Mouse (Mus musculus): ENCODE measurements around the gene Nudt19.
A peak's percentile ranks its signal among the peaks of the same experiment; 100 is the strongest.
"Not testable (repeated sequence)": the region's sequence is repeated elsewhere in the genome, so short reads cannot be mapped to it uniquely, and the experiment has no call there.

The Nudt19 gene

DNA sequence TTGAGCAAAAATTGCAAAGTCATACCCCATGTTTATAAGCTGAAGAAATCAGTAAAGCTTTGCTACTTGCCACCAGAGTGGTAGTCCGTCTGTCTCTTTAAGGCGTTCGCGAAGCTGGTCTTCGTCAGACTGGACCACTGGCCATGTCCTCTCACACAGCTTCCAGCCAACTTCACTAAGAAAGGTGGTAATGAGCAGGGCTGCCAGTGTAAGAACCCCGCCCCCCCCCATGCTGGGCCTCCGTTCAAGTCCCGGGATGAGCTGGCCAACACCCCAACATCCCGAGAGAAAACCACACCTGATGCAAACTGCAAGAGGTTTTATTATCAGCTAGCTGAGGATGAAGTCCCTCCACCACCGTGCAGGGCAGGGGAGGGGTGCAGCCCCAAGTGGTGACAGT, 8.8 kb upstream of the Nudt19 start:
- not testable (repeated sequence) for DNase-seq

DNA sequence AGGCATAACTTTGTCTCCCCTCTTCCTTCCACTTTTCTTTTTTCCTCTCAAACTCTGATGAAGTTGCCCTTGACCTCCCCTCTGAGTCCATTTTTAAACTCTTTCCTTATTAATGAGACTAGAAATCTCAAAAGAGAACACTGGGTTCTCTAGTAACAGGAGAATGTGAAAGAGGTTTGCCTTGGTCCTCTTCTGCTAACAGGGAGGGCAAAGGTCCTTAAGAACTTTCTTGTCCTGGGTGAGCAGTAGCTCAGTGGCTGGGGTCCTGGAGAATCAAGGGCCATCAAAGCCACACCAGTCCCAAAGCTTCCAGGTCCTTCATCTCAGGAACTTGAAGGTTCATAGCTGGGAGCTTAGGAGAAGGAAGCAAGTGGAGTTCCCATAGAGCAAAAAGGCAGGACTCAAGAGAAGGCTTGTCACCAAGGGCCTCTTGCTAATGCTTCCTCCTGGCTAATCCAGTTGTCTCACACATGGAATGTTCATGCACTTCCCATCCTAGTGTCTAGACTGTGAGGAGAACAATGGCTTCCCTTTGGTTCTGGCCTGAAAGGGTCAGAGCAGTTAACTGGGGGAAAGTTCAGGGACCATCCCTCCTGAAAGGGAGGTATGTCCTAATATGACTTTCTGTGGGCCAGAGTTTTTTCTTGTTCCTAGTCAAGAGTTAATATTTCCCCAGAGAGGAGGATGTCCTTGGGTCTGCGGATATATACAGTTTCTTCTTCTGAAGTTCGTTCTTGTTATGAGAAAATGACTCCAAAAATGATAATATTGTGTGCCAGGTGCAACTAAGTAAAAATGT, 8.2 kb upstream of the Nudt19 start:
- no peak for DNase-seq

DNA sequence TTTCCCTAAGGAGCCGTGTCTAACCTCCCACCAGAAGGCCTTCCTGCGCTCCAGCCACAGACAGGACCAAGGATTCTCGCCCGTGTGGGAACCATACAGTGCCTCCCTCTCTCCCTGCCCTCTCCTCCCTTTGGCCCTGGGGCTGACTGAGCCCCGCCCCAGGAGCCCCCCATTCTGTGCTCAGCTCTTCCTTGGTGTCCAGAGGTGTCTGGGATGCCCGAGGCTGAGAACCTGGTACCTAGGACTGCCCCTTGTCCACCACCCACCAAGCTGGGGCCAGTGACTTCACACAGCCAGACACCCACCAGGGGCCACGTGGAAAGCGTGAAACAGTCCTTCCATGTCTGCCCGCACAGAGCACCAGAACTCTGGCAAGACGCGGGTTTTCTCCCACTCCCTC, 7.0 kb upstream of the Nudt19 start:
- no peak for DNase-seq

DNA sequence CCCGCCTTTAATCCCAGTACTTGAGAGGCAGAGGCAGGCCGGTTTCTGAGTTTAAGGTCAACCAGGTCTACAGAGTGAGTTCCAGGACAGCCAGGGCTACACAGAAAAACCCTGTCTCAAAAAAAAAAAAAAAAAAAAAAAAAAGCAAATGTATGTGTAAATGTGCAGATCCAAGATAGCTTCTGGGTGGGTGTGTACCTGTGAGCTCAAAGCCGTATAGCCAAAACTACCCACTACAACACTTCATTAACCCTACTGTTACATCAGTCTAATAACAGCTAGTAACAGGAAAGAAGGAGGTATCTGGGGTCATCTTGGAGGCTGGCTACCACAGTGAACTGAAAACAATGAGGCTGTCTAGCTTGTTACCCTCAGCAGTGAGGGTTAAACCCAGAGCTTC, 3.7 kb upstream of the Nudt19 start:
- DNase-seq: no peak

DNA sequence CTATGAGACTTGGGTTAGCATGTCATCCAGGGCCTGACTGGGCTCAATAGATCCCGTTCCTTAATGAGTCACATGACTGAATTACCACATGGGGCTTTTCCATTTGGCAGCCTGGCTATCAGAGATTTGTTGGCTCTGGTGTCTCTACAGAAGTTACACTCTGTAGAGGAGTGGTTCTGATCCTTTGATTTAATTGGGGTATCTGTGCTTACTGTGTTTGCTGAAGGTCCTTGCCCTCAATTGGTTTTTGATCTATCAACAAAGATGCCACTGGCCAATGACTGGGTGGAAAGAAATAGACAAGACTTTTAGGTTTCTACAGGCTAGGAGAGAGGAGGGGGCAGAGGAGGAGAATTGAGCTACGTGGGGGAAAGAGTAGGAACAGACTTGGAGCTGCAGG, 2.6 kb upstream of the Nudt19 start:
- DNase-seq: no peak

DNA sequence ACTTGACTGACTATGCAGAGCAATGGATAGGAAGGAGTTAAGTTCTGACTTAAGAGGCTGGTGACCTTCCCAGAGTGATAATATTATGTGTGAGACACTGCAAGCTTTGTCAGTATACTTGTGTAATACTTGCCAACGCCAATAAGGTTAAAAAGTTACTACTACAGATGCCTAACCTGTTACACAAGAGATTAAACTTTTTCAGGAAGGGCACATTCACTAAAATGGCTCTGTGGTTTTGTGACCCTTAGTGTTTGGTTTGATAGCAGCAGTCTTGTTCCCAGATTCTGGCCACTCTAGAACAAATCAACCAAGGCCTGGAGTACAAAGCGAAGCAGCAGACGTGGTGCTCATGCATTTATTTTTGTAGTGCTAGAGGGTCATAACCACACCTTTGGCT, 1.5 kb upstream of the Nudt19 start:
- DNase-seq: no peak

DNA sequence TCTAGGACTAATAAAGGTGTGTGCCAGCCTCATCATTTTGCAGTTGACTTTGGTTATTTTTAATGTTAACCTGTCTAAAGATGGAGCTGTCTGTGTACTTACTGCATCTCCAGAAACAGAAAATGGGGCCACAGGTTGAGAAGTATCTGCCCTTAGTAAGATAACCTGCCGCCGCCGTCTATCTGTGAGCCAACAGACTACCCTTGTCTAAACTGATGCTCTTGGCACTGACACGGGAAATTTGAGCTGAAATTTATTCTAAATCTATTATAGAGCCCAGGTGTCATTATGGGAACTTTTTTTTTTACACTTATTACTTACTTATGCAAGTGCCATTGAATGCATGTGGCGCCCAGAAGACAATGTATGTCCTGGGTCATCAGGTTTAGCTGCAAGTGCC, 801 bp upstream of the Nudt19 start:
- no peak for DNase-seq

DNA sequence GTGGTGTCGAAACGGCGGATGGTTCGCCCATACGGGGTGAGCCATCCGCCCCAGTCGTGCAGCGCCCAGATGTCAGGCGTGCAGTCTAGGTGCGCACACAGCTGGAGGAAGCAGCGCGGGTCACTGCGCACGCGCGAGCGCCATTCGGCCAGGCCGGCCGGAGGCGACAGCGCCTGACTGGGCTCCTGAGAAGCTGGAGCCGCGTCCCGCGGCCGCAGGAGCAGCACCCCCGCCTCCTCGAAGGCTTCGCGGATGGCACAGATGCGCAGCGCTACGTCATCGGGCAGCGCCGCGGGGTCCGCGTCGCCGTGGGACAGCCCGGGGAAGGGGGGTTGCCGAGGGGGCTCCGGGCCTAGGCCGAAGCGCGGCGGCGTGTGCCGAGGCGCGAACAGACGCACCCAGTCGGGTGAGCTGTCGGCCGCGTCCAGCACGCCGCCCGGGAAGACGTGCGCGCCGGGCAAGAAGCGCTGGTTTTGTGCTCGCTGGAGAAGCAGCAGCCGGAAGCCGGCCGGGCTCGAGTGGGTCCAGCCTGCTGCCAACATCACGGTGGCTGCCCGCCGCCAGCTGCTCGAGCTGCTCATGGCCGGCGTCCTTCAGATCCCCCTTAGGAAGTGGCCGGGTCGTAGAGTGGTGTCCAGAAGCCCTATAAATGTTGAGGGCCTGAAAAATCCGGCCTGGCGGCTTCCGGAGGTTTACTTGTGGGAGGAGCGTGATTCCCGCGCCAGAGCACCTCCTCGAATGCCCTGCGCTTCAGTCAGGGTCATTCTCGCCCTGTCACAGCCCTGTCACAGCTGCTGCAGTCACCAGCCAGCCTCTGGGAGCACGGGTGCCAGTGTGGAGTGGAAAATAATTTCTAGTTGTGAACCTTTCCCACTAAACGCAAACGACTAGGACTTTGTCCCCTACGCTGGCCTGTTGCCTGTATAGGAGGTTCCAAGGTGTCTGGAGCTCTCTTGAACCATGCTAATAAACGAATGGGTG, 590 bp downstream of the Nudt19 start:
- DNase-seq: peak; percentile 91

DNA sequence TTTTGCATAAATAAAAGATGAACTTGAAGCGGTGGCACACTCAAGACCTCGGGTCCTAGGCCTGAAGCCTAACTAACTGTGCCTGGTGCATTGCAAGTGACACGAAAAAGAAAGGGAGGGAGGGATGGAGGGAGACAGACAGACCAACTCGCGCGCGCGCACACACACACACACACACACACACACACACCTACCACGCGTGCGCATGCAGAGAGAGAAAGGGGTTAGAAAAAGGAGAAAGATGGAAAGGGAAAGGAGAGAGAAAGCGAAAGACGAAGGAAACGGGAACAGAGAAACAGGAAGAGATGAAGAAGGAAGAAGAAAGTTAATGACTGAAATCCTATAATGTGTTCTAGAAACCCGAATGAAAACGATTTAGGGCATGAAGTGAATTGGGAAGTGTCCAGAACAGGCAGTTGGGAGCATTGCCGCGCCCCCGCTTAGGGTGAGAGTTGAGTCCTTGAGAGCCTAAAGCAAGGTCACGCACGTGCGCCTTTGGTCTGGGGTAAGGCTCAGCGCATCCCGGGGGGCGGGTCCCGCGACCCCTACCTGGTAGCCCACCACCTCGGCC, 1.4 kb downstream of the Nudt19 start:
- peak; percentile 56 for DNase-seq

DNA sequence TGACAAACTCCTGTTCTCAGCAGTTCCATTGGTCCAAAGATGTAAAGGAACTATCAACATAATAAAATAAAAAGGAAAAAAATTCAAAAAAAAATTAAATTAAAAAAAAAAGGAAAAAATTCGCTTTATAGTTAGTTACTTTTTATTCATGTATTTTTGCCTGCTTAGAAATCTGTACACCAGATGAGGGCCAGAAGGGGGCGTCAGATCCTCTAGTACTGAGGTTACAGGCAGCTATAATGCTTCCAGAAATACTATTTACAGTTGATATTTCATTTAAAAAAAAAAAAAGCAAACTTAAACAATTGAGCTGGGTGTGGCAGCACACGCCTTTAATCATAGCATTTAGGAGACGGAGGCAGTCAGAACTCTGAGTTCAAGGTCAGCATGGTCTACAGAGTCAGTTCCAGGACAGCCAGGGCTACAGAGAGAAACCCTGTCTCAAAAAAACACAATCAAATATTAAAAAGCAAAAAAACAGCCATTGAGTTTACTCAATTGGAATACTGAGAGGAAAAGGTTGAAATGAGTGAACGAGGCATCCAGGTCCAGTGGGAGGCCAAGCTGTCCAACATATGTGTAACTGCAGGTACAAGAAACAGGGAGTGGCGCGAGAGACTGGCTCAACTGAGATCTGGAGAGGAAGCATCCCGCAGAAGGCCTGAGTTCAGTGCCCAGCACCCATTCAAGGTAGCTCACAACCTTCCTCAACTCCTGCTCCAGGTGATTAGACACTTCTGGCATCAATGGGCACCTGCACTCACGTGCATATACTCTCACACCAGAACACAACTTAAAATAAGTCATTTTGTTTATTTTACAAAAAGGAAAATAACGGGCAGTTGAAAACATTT, 2.1 kb downstream of the Nudt19 start:
- peak; percentile 76 for DNase-seq

DNA sequence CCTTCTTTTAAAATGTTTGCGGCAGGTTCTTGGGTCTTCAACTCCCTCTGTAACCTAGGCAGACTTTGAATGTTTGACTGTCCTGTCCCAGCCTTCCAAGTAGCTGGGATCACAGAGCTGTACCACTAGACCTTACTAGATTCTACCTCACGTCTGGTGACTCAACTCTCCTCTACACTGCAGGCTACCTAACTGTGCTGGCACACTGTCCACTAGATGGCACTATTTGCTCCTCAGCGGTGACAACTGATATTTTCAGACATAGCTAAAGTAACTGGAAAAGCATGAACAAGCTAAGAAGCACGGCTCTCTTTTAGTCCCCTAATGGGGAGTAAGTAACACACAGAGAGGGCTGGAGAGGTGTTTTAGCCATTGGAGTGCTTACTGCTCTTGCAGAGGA, 10.2 kb downstream of the Nudt19 start:
- DNase-seq: peak; percentile 70

DNA sequence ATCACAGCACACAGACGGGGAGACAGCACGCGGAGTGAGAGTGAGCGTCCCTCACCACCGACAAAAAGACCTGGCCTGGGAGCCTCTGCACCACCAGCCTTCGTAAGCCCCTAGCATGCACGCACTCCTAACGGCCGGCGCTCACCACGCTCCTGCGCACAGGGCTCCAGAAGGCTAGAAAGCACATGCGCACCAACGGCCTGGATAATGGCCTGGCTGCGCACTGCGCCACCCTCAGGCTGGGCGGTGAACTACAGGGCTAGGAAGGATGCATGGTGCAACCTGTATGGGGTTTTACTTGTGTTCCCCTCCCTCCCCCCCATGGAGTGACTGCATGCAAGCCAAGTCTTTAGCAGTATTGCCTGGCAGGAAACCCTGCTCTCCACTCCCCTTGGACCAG, 18.5 kb downstream of the Nudt19 start, which contains the start of gene Tdrd12:
Gene Tdrd12, minus strand, starts transcription at position 184 of the 400 bp plus-strand sequence.
- DNase-seq: peak; percentile 32

DNA sequence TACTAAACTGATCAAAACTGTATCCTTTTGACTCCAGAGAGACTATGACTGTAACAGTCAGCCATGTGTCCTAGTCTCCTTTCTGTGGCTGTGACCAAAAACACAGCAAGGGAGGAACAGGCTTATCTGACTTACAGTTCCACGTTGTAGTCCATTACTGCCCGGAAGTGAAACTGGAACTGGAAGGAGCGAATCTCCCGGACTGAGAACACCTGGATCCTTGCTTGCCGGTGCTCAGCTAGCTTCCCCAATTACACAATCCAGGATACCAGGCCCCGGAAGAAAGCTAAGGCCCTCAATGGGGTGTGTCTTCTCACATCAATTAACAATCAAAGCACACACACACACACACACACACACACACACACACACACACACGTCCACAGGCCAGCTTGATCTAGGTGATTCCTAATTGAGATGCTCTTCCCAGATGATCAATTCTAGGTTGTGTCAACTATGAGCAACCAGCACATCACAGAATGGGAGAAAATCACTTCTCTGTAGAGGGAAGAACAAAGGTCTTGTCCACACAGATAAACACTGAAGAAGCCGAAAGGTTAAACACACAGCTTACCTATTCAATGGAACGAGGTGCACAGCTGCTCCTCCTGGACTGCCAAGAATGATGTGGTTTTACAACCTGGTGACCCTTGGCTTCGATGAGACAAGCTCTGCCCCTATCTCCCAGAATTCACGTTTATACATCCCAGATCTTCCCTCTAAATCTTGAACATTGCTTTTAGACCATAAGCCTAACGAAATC, 20.2 kb downstream of the Nudt19 start:
- no peak for DNase-seq

DNA sequence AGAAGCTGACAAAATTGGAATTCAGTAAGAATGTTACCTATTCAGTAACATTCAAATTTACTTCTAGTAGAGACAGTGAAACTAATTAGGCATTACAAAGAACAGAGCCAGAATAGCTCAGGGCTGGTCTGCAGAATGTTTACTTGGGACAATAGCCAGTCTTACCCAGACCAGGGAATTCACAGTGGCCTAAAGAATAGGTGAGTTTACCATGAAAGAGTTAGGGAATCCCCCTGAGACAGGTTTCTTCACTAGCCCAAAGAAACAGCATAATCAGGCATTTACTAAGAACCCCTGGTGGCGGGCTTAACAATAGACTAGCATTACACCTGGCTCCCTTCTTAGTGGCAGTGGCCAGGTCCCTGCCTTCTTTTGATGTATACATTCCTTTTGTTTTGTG, 25.6 kb downstream of the Nudt19 start:
- not testable (repeated sequence) for DNase-seq

DNA sequence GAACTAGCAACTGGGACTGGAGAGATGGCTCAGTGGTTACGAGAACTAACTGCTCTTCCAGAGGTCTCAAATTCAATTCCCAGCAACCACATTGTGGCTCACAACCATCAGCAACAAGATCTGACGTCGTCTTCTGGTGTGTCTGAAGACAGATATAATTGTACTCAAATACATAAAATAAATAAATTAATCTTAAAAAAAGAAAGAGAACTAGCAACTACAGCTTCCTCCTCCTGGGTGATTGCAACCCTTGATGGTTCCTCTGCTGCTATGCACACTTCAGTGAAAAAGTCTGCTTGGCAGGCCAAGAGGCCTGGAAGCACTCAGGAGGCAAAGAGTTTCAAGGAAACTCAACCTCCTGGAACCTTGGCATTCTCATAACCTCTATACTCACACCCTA, 26.1 kb downstream of the Nudt19 start:
- DNase-seq: no peak

DNA sequence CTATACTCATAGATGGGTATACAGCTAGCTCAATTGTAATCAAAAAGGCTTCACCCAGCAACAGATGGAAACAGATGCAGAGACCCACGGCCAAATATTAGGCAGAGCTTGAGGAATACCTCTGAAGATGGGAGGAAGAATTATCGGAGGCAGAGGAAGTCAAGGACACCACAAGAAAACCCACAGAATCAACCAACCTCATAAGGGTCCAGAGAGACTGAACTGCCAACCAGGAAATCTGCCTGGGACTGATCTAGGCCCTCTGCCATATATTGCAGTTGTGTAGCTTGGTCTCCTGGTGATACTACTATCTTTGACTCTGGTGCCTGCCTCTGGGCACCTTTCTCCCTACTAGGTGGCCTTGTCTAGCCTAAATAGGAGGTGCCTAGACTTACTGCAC, 29.3 kb downstream of the Nudt19 start:
- no peak for DNase-seq

DNA sequence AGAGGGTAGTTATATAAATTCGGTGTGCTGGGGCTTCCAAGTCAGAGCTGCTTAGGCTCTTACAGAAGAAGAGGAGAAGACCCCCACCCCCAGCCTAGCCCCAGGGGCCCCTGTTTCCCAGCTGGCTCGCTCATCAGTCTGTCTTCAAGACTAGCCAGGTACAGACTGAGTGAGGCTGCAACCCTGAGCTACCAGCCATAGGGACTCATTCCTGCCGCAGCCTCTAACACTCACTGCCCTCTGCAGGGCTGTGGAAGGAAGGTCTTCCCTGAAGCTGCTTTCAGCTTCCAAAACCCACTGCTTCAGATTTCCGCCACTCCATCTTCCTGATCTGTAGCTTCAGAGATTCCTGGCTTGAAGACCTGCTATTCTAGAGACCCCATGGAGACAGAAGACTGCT, 54.1 kb downstream of the Nudt19 start:
- DNase-seq: peak; percentile 9

DNA sequence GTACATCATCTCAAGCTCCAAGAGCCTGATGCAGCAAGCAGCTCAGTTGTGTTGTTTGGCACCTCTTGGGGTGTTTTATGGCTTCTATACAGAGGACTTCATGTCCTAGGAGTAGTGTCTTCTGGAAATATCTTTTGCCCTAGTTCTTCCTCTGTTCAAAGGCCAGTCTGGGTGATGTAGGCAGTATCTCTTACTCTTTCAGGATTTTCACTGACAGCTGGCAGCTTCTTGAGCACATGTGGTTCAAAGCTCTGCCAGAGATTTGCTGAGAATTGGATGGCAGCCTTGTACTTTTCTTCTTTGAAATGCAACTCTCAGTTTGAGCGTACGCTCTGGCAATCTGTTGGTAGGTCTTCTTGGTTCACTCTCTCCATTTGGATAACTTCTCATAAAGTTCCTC, 58.6 kb downstream of the Nudt19 start:
- DNase-seq: no peak

Measured in thymus, postnatal 4 days (tissue).